In genomic region chr6:135268392-135268791, GRCm38 (mm10) we compare ENCODE assay signal across 30 mouse cellular contexts. TPM values are rescaled to one million over a fixed set of nuclear protein-coding genes. Genes with fewer than 3 reads are reported as not detected.
DNase-seq lines count a peak whose midpoint lies in the region; ATAC-seq and TF ChIP-seq lines count a peak whose summit lies in the region.
"Had no signal": no experiment of that assay in that cellular context is flagged by ENCODE, and none has a peak within 500 bp of the region (broad histone marks: within the 10 kb centered on the region; RNA-seq: fewer than 3 reads in every experiment).

No protein-coding gene starts in this region.

- no peak for DNase-seq in embryonic facial prominence, embryonic 10.5 days (ENCODE audit: low spot score)
- DNase-seq in heart, postnatal 36 days: no peak
- no peak for DNase-seq in heart, postnatal 14 days
- peak; percentile 10 for DNase-seq in liver, adult 2 months (ENCODE audit: extremely low read depth, low read depth, low spot score)
- no peak for DNase-seq in liver, embryonic 11.5 days (ENCODE audit: low spot score)
- DNase-seq: adrenal gland, adult 8-10 months; adrenal gland, postnatal 25 days; cerebellum, adult 11-12 months; cerebellum, adult 8-10 months; cerebellum, postnatal 10 days; cerebellum, postnatal 36 days; embryo, embryonic 11 days; gastrocnemius, postnatal 10 days; gastrocnemius, postnatal 36 days; heart, postnatal 4 days; kidney, adult 18-20 months had no signal

- no peaks in the 10 kb centered on the region for H3K79me2 ChIP-seq in liver, adult 2 months (ENCODE audit: control insufficient read depth, insufficient read depth, low read length)

- H3K4me2 ChIP-seq in embryonic facial prominence, embryonic 12.5 days (replicated peaks): no peak overlapping the region
- no peak overlapping the region for H3K4me2 ChIP-seq in heart, embryonic 11.5 days
- H3K4me2 ChIP-seq in heart, embryonic 14.5 days (ENCODE audit: low read length): no peak overlapping the region
- H3K4me2 ChIP-seq in liver, embryonic 11.5 days: no peak overlapping the region
- H3K4me2 ChIP-seq: embryonic facial prominence, embryonic 15.5 days; hindbrain, embryonic 14.5 days had no signal

- H3K27me3 ChIP-seq in embryonic facial prominence, embryonic 12.5 days: no peaks in the 10 kb centered on the region
- no peaks in the 10 kb centered on the region for H3K27me3 ChIP-seq in embryonic facial prominence, embryonic 10.5 days (replicated peaks; ENCODE audit: low read depth, poor library complexity, severe bottlenecking)
- no peaks in the 10 kb centered on the region for H3K27me3 ChIP-seq in heart, embryonic 11.5 days (ENCODE audit: control insufficient read depth, insufficient read depth, low read length)
- H3K27me3 ChIP-seq in heart, embryonic 14.5 days (ENCODE audit: control insufficient read depth, insufficient read depth, low read length): no peaks in the 10 kb centered on the region
- no peaks in the 10 kb centered on the region for H3K27me3 ChIP-seq in liver, adult 2 months (ENCODE audit: control insufficient read depth, insufficient read depth, low read length)
- no peaks in the 10 kb centered on the region for H3K27me3 ChIP-seq in liver, embryonic 11.5 days (replicated peaks; ENCODE audit: control insufficient read depth, insufficient read depth, low read length)
- H3K27me3 ChIP-seq: embryonic facial prominence, embryonic 15.5 days had no signal

- TF ChIP-seq CTCF in liver, adult 2 months (IDR thresholded peaks at IDR 0.05; ENCODE audit: low read depth, low read length): no peak

- no peak overlapping the region for H3K4me3 ChIP-seq in embryonic facial prominence, embryonic 12.5 days
- no peak overlapping the region for H3K4me3 ChIP-seq in embryonic facial prominence, embryonic 10.5 days
- H3K4me3 ChIP-seq in heart, embryonic 11.5 days (ENCODE audit: low read depth, low read length): no peak overlapping the region
- no peak overlapping the region for H3K4me3 ChIP-seq in heart, embryonic 14.5 days (ENCODE audit: control insufficient read depth in 1 of 2, insufficient read depth in 1 of 2, low read depth in 1 of 2, low read length in 2 of 2)
- no peak overlapping the region for H3K4me3 ChIP-seq in liver, adult 2 months (ENCODE audit: insufficient read depth, low read depth, low read length)
- H3K4me3 ChIP-seq in liver, embryonic 11.5 days (ENCODE audit: low read depth, low read length): no peak overlapping the region
- H3K4me3 ChIP-seq: embryonic facial prominence, embryonic 15.5 days had no signal

- no peak overlapping the region for H3K9ac ChIP-seq in embryonic facial prominence, embryonic 12.5 days
- H3K9ac ChIP-seq in heart, embryonic 11.5 days (ENCODE audit: low read depth, low read length): no peak overlapping the region
- H3K9ac ChIP-seq in heart, embryonic 14.5 days (ENCODE audit: low read length): no peak overlapping the region
- no peak overlapping the region for H3K9ac ChIP-seq in liver, adult 2 months (ENCODE audit: low read depth, low read length)
- no peak overlapping the region for H3K9ac ChIP-seq in liver, embryonic 11.5 days (ENCODE audit: low read depth, low read length)
- H3K9ac ChIP-seq: embryonic facial prominence, embryonic 15.5 days; hindbrain, embryonic 14.5 days had no signal

- no peak for TF ChIP-seq POLR2A in liver, adult 2 months (IDR thresholded peaks at IDR 0.05; ENCODE audit: extremely low read depth, insufficient read depth, low read length)

- no peak for ATAC-seq in embryonic facial prominence, embryonic 12.5 days (ENCODE audit: insufficient number of reproducible peaks, insufficient read depth, low FRiP score, low TSS enrichment)
- ATAC-seq in heart, embryonic 11.5 days (replicated peaks; ENCODE audit: insufficient number of reproducible peaks, low FRiP score, low TSS enrichment): no peak
- ATAC-seq in heart, embryonic 14.5 days (ENCODE audit: insufficient number of reproducible peaks, insufficient read depth, low FRiP score, low read depth): peak; percentile 50; the same call in 1 of the 2 replicates
- no peak for ATAC-seq in liver, embryonic 11.5 days (replicated peaks; ENCODE audit: low FRiP score)
- ATAC-seq: activated CD4-positive, CD25-positive, alpha-beta regulatory T cell, adult 4 months; forebrain, embryonic 14.5 days; hindbrain, postnatal 0 days; inflammation-experienced regulatory T-cells, adult 6 months; intestine, embryonic 16.5 days had no signal

- H3K27ac ChIP-seq in embryonic facial prominence, embryonic 12.5 days: 0 out of 2 replicates have a peak overlapping the region, but pooled peaks have one; percentile 41
- no peak overlapping the region for H3K27ac ChIP-seq in embryonic facial prominence, embryonic 10.5 days (replicated peaks)
- 0 out of 2 replicates have a peak overlapping the region, but pooled peaks have one; percentile 35 for H3K27ac ChIP-seq in heart, embryonic 11.5 days (ENCODE audit: low read depth, low read length)
- H3K27ac ChIP-seq in heart, embryonic 14.5 days (replicated peaks in 1 of 2; ENCODE audit: control insufficient read depth in 1 of 2, insufficient read depth in 1 of 2, low read depth in 2 of 2, low read length in 2 of 2): peak overlapping the region in 1 of 2 experiments; percentile 20; a peak in 1 of 4 replicates
- H3K27ac ChIP-seq in liver, adult 2 months (replicated peaks; ENCODE audit: insufficient read depth, low read depth, low read length): no peak overlapping the region
- H3K27ac ChIP-seq in liver, embryonic 11.5 days (ENCODE audit: low read depth, low read length): no peak overlapping the region
- H3K27ac ChIP-seq: embryonic facial prominence, embryonic 15.5 days; hindbrain, embryonic 14.5 days; hindbrain, postnatal 0 days had no signal

- H3K9me3 ChIP-seq in embryonic facial prominence, embryonic 12.5 days: no peaks in the 10 kb centered on the region
- H3K9me3 ChIP-seq in embryonic facial prominence, embryonic 10.5 days: peaks cover 5% of the 10 kb centered on the region; the same call in 1 of the 2 replicates
- H3K9me3 ChIP-seq in heart, embryonic 11.5 days (replicated peaks; ENCODE audit: control insufficient read depth, low read length): peaks cover 3% of the 10 kb centered on the region; the same call in 1 of the 2 replicates
- 0 out of 2 replicates have a peak, but pooled peaks cover 5% of the 10 kb centered on the region for H3K9me3 ChIP-seq in heart, embryonic 14.5 days (ENCODE audit: control insufficient read depth, low read length)
- no peaks in the 10 kb centered on the region for H3K9me3 ChIP-seq in liver, embryonic 11.5 days (ENCODE audit: control insufficient read depth, low read length)
- H3K9me3 ChIP-seq: embryonic facial prominence, embryonic 15.5 days had no signal

- intact Hi-C loops in heart, postnatal 36 days (cut with DNase I): no loop called here
- intact Hi-C loops in heart, postnatal 14 days (cut with DNase I): no loop called here

- H3K36me3 ChIP-seq in embryonic facial prominence, embryonic 12.5 days: no peaks in the 10 kb centered on the region
- H3K36me3 ChIP-seq in embryonic facial prominence, embryonic 10.5 days (replicated peaks): no peaks in the 10 kb centered on the region
- H3K36me3 ChIP-seq in heart, embryonic 11.5 days (ENCODE audit: control insufficient read depth, insufficient read depth, low read length): no peaks in the 10 kb centered on the region
- no peaks in the 10 kb centered on the region for H3K36me3 ChIP-seq in heart, embryonic 14.5 days (ENCODE audit: control insufficient read depth, insufficient read depth, low read length)
- no peaks in the 10 kb centered on the region for H3K36me3 ChIP-seq in liver, adult 2 months (ENCODE audit: control insufficient read depth, insufficient read depth, low read length)
- H3K36me3 ChIP-seq in liver, embryonic 11.5 days (ENCODE audit: control insufficient read depth, insufficient read depth, low read length): no peaks in the 10 kb centered on the region
- H3K36me3 ChIP-seq: embryonic facial prominence, embryonic 15.5 days had no signal

- H3K4me1 ChIP-seq in embryonic facial prominence, embryonic 12.5 days: no peaks in the 10 kb centered on the region; the same call in 1 of the 2 replicates
- peaks cover 30% of the 10 kb centered on the region for H3K4me1 ChIP-seq in embryonic facial prominence, embryonic 10.5 days
- no peaks in the 10 kb centered on the region for H3K4me1 ChIP-seq in heart, embryonic 11.5 days (ENCODE audit: control insufficient read depth, insufficient read depth, low read length)
- peaks cover 4 to 5% of the 10 kb centered on the region in 2 experiments; a peak in 2 of 4 replicates for H3K4me1 ChIP-seq in heart, embryonic 14.5 days (ENCODE audit: control insufficient read depth in 2 of 2, insufficient read depth in 2 of 2, low read length in 2 of 2)
- no peaks in the 10 kb centered on the region; the same call in 1 of the 2 replicates for H3K4me1 ChIP-seq in liver, adult 2 months (ENCODE audit: control insufficient read depth, insufficient read depth, low read length)
- H3K4me1 ChIP-seq in liver, embryonic 11.5 days (replicated peaks; ENCODE audit: control insufficient read depth, insufficient read depth, low read length): peaks cover 4% of the 10 kb centered on the region; the same call in 1 of the 2 replicates

RNA-seq across cellular contexts. Expression of gene Gsg1, which starts 14.2 kb away (rescaled TPM):
- 0.45 TPM in 1 of 2 replicates, not detected in the other for polyA plus RNA-seq in embryonic facial prominence, embryonic 12.5 days (2016; fragmentation: Nextera tagmentation; extraction: Ambion mirVana)
- 0.29 and 0.55 TPM in 2 replicates for polyA plus RNA-seq in embryonic facial prominence, embryonic 10.5 days (2016; fragmentation: Nextera tagmentation; extraction: Ambion mirVana)
- polyA plus RNA-seq in heart, embryonic 11.5 days (2014; fragmentation: Nextera tagmentation; extraction: Ambion mirVana): 1.0 and 1.1 TPM in 2 replicates
- total RNA-seq in heart, postnatal 36 days (2021): under 1 TPM; 0.24 to 0.47 TPM
- polyA plus RNA-seq in heart, embryonic 14.5 days (2014; fragmentation: Nextera tagmentation; extraction: Ambion mirVana): 0.71 and 0.74 TPM in 2 replicates
- under 1 TPM in 1 of 2 experiments, not detected in 1; 0.86 TPM for total RNA-seq in heart, postnatal 14 days (2021)
- total RNA-seq in liver, adult 2 months (2014; rRNA removed): 0.13 TPM in 1 of 2 replicates, not detected in the other
- 0.16 and 0.29 TPM in 2 replicates for polyA plus RNA-seq in liver, adult 2 months (2012; rRNA removed)
- 0.51 and 1.1 TPM in 2 replicates for polyA plus RNA-seq in liver, embryonic 11.5 days (2014; fragmentation: Nextera tagmentation; extraction: Ambion mirVana)
- total RNA-seq: adrenal gland, adult 8-10 months; adrenal gland, postnatal 25 days; gastrocnemius, adult 18-20 months; gastrocnemius, postnatal 36 days; granulocyte monocyte progenitor cell, adult 5-6 weeks had no signal
- polyA plus RNA-seq: activated CD4-positive, CD25-positive, alpha-beta regulatory T cell, adult 4 months; inflammation-experienced regulatory T-cells, adult 6 months had no signal

RNA-seq across cellular contexts. Expression of gene Pbp2, which starts 41.8 kb away (rescaled TPM):
- polyA plus RNA-seq in embryonic facial prominence, embryonic 12.5 days (2016; fragmentation: Nextera tagmentation; extraction: Ambion mirVana): not detected in 2 replicates
- not detected in 2 replicates for polyA plus RNA-seq in embryonic facial prominence, embryonic 10.5 days (2016; fragmentation: Nextera tagmentation; extraction: Ambion mirVana)
- not detected in 2 replicates for polyA plus RNA-seq in heart, embryonic 11.5 days (2014; fragmentation: Nextera tagmentation; extraction: Ambion mirVana)
- not detected for total RNA-seq in heart, postnatal 36 days (2021)
- not detected in 2 replicates for polyA plus RNA-seq in heart, embryonic 14.5 days (2014; fragmentation: Nextera tagmentation; extraction: Ambion mirVana)
- total RNA-seq in heart, postnatal 14 days (2021): not detected
- not detected in 2 replicates for total RNA-seq in liver, adult 2 months (2014; rRNA removed)
- polyA plus RNA-seq in liver, adult 2 months (2012; rRNA removed): not detected in 2 replicates
- not detected in 2 replicates for polyA plus RNA-seq in liver, embryonic 11.5 days (2014; fragmentation: Nextera tagmentation; extraction: Ambion mirVana)
- total RNA-seq: adrenal gland, adult 8-10 months; adrenal gland, postnatal 25 days; gastrocnemius, adult 18-20 months; gastrocnemius, postnatal 10 days; gastrocnemius, postnatal 36 days; granulocyte monocyte progenitor cell, adult 5-6 weeks; heart, postnatal 4 days had no signal
- polyA plus RNA-seq: activated CD4-positive, CD25-positive, alpha-beta regulatory T cell, adult 4 months; embryonic facial prominence, embryonic 11.5 days; forebrain, embryonic 11.5 days; forebrain, embryonic 14.5 days; hindbrain, postnatal 0 days; inflammation-experienced regulatory T-cells, adult 6 months had no signal

Comparison
In these comparisons a context has a peak if more than half of its experiments do, and no peak if none do; other contexts are left out.
1. H3K27ac ChIP-seq: peak in embryonic facial prominence, embryonic 12.5 days (single experiment) and heart, embryonic 11.5 days (single experiment); none in embryonic facial prominence, embryonic 10.5 days (single experiment), liver, adult 2 months (single experiment) and liver, embryonic 11.5 days (single experiment).